Comparison of ENCODE assay signal across 8 mouse cellular contexts in the genomic region with DNA sequence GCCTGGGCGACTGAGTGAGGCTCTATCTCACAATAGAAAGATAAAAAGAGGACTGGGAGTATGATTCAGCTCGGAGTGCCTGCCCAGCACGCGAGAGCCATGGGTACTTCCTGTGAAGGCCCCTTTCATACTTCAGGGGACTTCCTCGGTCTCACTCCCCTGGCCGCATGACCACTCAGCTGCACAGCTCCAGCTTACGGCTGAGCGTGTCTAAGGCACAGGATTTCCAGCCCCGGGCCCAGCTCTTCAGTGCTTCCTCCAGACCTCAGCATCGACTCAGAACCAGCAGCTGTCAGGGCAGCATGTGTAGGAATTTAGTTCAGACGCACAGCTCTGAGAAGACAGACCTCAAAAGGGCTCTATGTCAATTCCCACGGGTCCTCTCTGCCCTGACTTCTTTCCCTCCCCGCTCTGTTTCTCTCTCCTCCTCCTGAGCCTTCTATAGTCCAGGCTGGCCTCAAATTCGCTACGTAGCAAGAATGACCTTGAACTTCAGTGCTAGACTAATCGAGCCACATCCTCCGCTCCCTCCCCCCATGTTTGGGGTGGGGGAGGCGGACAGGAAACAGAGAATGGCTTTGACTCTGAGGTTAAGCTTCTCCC.
DNase-seq lines count a peak whose midpoint lies in the region; ATAC-seq lines count a peak whose summit lies in the region.

No protein-coding gene starts in this region.

- H3K27me3 ChIP-seq in forebrain, embryonic 10.5 days (ENCODE audit: poor library complexity, severe bottlenecking) = no peaks in the 10 kb centered on the region
- H3K27me3 ChIP-seq in forebrain, embryonic 11.5 days (ENCODE audit: control insufficient read depth, insufficient read depth, low read length) = no peaks in the 10 kb centered on the region
- H3K27me3 ChIP-seq in embryonic facial prominence, embryonic 15.5 days = no peaks in the 10 kb centered on the region
- H3K27me3 ChIP-seq in neural tube, embryonic 12.5 days (replicated peaks) = no peaks in the 10 kb centered on the region

- H3K4me3 ChIP-seq in forebrain, embryonic 10.5 days = no peak overlapping the region
- H3K4me3 ChIP-seq in forebrain, embryonic 11.5 days (ENCODE audit: low read depth, low read length) = no peak overlapping the region
- no peak overlapping the region for H3K4me3 ChIP-seq in embryonic facial prominence, embryonic 15.5 days (replicated peaks)
- no peak overlapping the region for H3K4me3 ChIP-seq in neural tube, embryonic 12.5 days

- peak overlapping the region; percentile 62 for H3K27ac ChIP-seq in forebrain, embryonic 10.5 days
- H3K27ac ChIP-seq in forebrain, embryonic 11.5 days (ENCODE audit: low read depth, low read length) = no peak overlapping the region
- peak overlapping the region; percentile 34; the same call in 1 of the 2 replicates for H3K27ac ChIP-seq in embryonic facial prominence, embryonic 15.5 days (replicated peaks)
- H3K27ac ChIP-seq in neural tube, embryonic 12.5 days = peak overlapping the region; percentile 7; the same call in 1 of the 2 replicates

- peaks cover 18% of the 10 kb centered on the region for H3K4me1 ChIP-seq in forebrain, embryonic 10.5 days
- H3K4me1 ChIP-seq in forebrain, embryonic 11.5 days (replicated peaks; ENCODE audit: control insufficient read depth, insufficient read depth, low read length) = no peaks in the 10 kb centered on the region
- peaks cover 12% of the 10 kb centered on the region for H3K4me1 ChIP-seq in embryonic facial prominence, embryonic 15.5 days
- H3K4me1 ChIP-seq in neural tube, embryonic 12.5 days = peaks cover 20% of the 10 kb centered on the region

- no peak overlapping the region for H3K9ac ChIP-seq in forebrain, embryonic 11.5 days (ENCODE audit: low read length)
- no peak overlapping the region for H3K9ac ChIP-seq in embryonic facial prominence, embryonic 15.5 days
- 0 out of 2 replicates have a peak overlapping the region, but pooled peaks have one; percentile 2 for H3K9ac ChIP-seq in neural tube, embryonic 12.5 days

- peaks cover 32% of the 10 kb centered on the region for H3K36me3 ChIP-seq in forebrain, embryonic 10.5 days (replicated peaks)
- H3K36me3 ChIP-seq in forebrain, embryonic 11.5 days (ENCODE audit: control insufficient read depth, insufficient read depth, low read length) = no peaks in the 10 kb centered on the region
- H3K36me3 ChIP-seq in embryonic facial prominence, embryonic 15.5 days = peaks cover 19% of the 10 kb centered on the region; the same call in 1 of the 2 replicates
- peaks cover 14% of the 10 kb centered on the region; the same call in 1 of the 2 replicates for H3K36me3 ChIP-seq in neural tube, embryonic 12.5 days

- no peak overlapping the region for H3K4me2 ChIP-seq in forebrain, embryonic 11.5 days (ENCODE audit: low read depth, low read length, severe bottlenecking)
- H3K4me2 ChIP-seq in embryonic facial prominence, embryonic 15.5 days (replicated peaks) = no peak overlapping the region
- 0 out of 2 replicates have a peak overlapping the region, but pooled peaks have one; percentile 5 for H3K4me2 ChIP-seq in neural tube, embryonic 12.5 days (replicated peaks)

- H3K9me3 ChIP-seq in forebrain, embryonic 10.5 days = no peaks in the 10 kb centered on the region
- H3K9me3 ChIP-seq in forebrain, embryonic 11.5 days (ENCODE audit: control insufficient read depth, low read length) = no peaks in the 10 kb centered on the region
- H3K9me3 ChIP-seq in embryonic facial prominence, embryonic 15.5 days (replicated peaks) = no peaks in the 10 kb centered on the region
- no peaks in the 10 kb centered on the region for H3K9me3 ChIP-seq in neural tube, embryonic 12.5 days

- no peak for DNase-seq in forebrain, embryonic 10.5 days (ENCODE audit: extremely low spot score, low spot score)
- DNase-seq in forebrain, embryonic 11.5 days (ENCODE audit: low spot score) = no peak
- DNase-seq in CD4-positive, CD25-positive, alpha-beta regulatory T cell, adult 2 months (ENCODE audit: low read depth, low spot score) = peak; percentile 57
- peak; percentile 29 to 47 for DNase-seq in kidney, postnatal 36 days
- no peak for DNase-seq in cerebellum, postnatal 4 days (ENCODE audit: low spot score in 2 of 2)
- no peak for DNase-seq in right cerebral cortex, adult 2 months (ENCODE audit: low spot score in 2 of 2)

- 62% methylated on average over 18 of the region's 18 CpGs for WGBS in forebrain, embryonic 10.5 days
- WGBS in forebrain, embryonic 11.5 days = 74% methylated on average over 18 of the region's 18 CpGs
- WGBS in embryonic facial prominence, embryonic 15.5 days = 41% methylated on average over 18 of the region's 18 CpGs
- WGBS in neural tube, embryonic 12.5 days = 33% methylated on average over 18 of the region's 18 CpGs

- ATAC-seq in forebrain, embryonic 11.5 days (replicated peaks; ENCODE audit: low FRiP score) = no peak
- peak; percentile 41; the same call in 1 of the 2 replicates for ATAC-seq in embryonic facial prominence, embryonic 15.5 days (ENCODE audit: insufficient number of reproducible peaks, low FRiP score, low TSS enrichment, low read depth)
- ATAC-seq in neural tube, embryonic 12.5 days (ENCODE audit: low FRiP score, low read depth) = no peak

Comparison
In these comparisons a context has a peak if more than half of its experiments do, and no peak if none do; other contexts are left out.
1. DNase-seq: peak in CD4-positive, CD25-positive, alpha-beta regulatory T cell, adult 2 months (single experiment) and kidney, postnatal 36 days (2 of 2); none in forebrain, embryonic 10.5 days (single experiment), forebrain, embryonic 11.5 days (single experiment), cerebellum, postnatal 4 days (0 of 2) and right cerebral cortex, adult 2 months (0 of 2).